In genomic region chr9:89687503-89688226, GRCm38 (mm10) we compare ENCODE assay signal across 8 mouse cellular contexts. TPM values are rescaled to one million over a fixed set of nuclear protein-coding genes. Genes with fewer than 3 reads are reported as not detected.
DNase-seq lines count a peak whose midpoint lies in the region; ATAC-seq and TF ChIP-seq lines count a peak whose summit lies in the region.

No protein-coding gene starts in this region.

- no peak for TF ChIP-seq POLR2A in brain, embryonic 14.5 days (IDR thresholded peaks at IDR 0.05; ENCODE audit: borderline replicate concordance, extremely low read depth, insufficient read depth, insufficient read length, poor library complexity, severe bottlenecking)
- no peak for TF ChIP-seq POLR2A in small intestine, adult 2 months (IDR thresholded peaks at IDR 0.05; ENCODE audit: low read depth, low read length)

- intact Hi-C loops in left cerebral cortex, postnatal 25 days (cut with DNase I): loop anchor here (10.0 kb wide), 1 partner anchor 1143 kb away; the partner anchor contains the start of gene Zfp949

- H3K4me1 ChIP-seq in intestine, postnatal 0 days (replicated peaks; ENCODE audit: control insufficient read depth, insufficient read depth, low read length): no peaks in the 10 kb centered on the region
- H3K4me1 ChIP-seq in intestine, embryonic 15.5 days (replicated peaks): no peaks in the 10 kb centered on the region
- H3K4me1 ChIP-seq in small intestine, adult 2 months (ENCODE audit: control insufficient read depth, insufficient read depth, insufficient read length, low read length): no peaks in the 10 kb centered on the region

- TF ChIP-seq CTCF in intestine, postnatal 0 days (IDR thresholded peaks at IDR 0.05; ENCODE audit: low read depth): peak; percentile 80
- TF ChIP-seq CTCF in C2C12 (IDR thresholded peaks at IDR 0.05; ENCODE audit: control insufficient read depth, insufficient read depth, insufficient read length): peak; percentile 19
- TF ChIP-seq CTCF in brain, embryonic 14.5 days (IDR thresholded peaks at IDR 0.05; ENCODE audit: borderline replicate concordance, extremely low read depth, insufficient read depth, insufficient read length): peak; percentile 62; the same call in 1 of the 2 replicates
- TF ChIP-seq CTCF in small intestine, adult 2 months (IDR thresholded peaks at IDR 0.05; ENCODE audit: extremely low read depth, insufficient read length, insufficient replicate concordance, low read depth, low read length): peak; percentile 33; the same call in 1 of the 2 replicates

- H3K79me2 ChIP-seq in C2C12 (ENCODE audit: control insufficient read depth, insufficient read depth): no peaks in the 10 kb centered on the region

- H3K27ac ChIP-seq in intestine, postnatal 0 days (ENCODE audit: low read depth, low read length): no peak overlapping the region
- H3K27ac ChIP-seq in intestine, embryonic 15.5 days: no peak overlapping the region
- H3K27ac ChIP-seq in small intestine, adult 2 months (ENCODE audit: insufficient read depth, low read depth, low read length): no peak overlapping the region

- no peaks in the 10 kb centered on the region for H3K79me3 ChIP-seq in C2C12 (ENCODE audit: low read depth)

- DNase-seq in brain, embryonic 14.5 days (ENCODE audit: low read depth): peak; percentile 73
- peak; percentile 37 to 50 for DNase-seq in left cerebral cortex, postnatal 25 days (ENCODE audit: low spot score in 2 of 2)
- no peak for DNase-seq in right cerebral cortex, postnatal 25 days
- DNase-seq in frontal cortex, postnatal 25 days (ENCODE audit: low spot score in 2 of 2): no peak

- ATAC-seq in intestine, postnatal 0 days: no peak
- no peak for ATAC-seq in intestine, embryonic 15.5 days

- no peak overlapping the region for H3ac ChIP-seq in C2C12 (ENCODE audit: control insufficient read depth, insufficient read length, low read depth)

- no peaks in the 10 kb centered on the region for H3K27me3 ChIP-seq in intestine, postnatal 0 days (replicated peaks; ENCODE audit: control insufficient read depth, insufficient read depth, low read length)
- H3K27me3 ChIP-seq in intestine, embryonic 15.5 days (replicated peaks): no peaks in the 10 kb centered on the region
- H3K27me3 ChIP-seq in C2C12 (ENCODE audit: control insufficient read depth, insufficient read depth, insufficient read length): no peaks in the 10 kb centered on the region
- H3K27me3 ChIP-seq in small intestine, adult 2 months (ENCODE audit: control insufficient read depth, insufficient read depth, low read length): no peaks in the 10 kb centered on the region

- H3K9ac ChIP-seq in intestine, postnatal 0 days (ENCODE audit: low read depth, low read length): no peak overlapping the region
- H3K9ac ChIP-seq in intestine, embryonic 15.5 days: no peak overlapping the region

- no peak overlapping the region for H3K4me3 ChIP-seq in intestine, postnatal 0 days (ENCODE audit: low read depth, low read length)
- no peak overlapping the region for H3K4me3 ChIP-seq in intestine, embryonic 15.5 days (replicated peaks)
- no peak overlapping the region for H3K4me3 ChIP-seq in C2C12 (ENCODE audit: insufficient read depth, poor library complexity, severe bottlenecking)
- no peak overlapping the region for H3K4me3 ChIP-seq in small intestine, adult 2 months (ENCODE audit: low read depth, low read length)

- no peaks in the 10 kb centered on the region for H3K9me3 ChIP-seq in intestine, postnatal 0 days (ENCODE audit: control insufficient read depth)
- H3K9me3 ChIP-seq in intestine, embryonic 15.5 days: no peaks in the 10 kb centered on the region

- no peaks in the 10 kb centered on the region for H3K36me3 ChIP-seq in intestine, postnatal 0 days (ENCODE audit: control insufficient read depth, insufficient read depth)
- H3K36me3 ChIP-seq in intestine, embryonic 15.5 days: no peaks in the 10 kb centered on the region
- no peaks in the 10 kb centered on the region for H3K36me3 ChIP-seq in C2C12 (ENCODE audit: control insufficient read depth, insufficient read depth)
- no peaks in the 10 kb centered on the region for H3K36me3 ChIP-seq in small intestine, adult 2 months (ENCODE audit: control insufficient read depth, insufficient read depth, low read length)

- H3K4me2 ChIP-seq in intestine, postnatal 0 days (replicated peaks; ENCODE audit: low read depth): no peak overlapping the region
- no peak overlapping the region for H3K4me2 ChIP-seq in intestine, embryonic 15.5 days (replicated peaks)

- 53% methylated on average over 10 of the region's 10 CpGs for WGBS in intestine, postnatal 0 days
- WGBS in intestine, embryonic 15.5 days: 59% methylated on average over 10 of the region's 10 CpGs
- WGBS in small intestine, adult 2 months: 48% methylated on average over 10 of the region's 10 CpGs

TF ChIP-seq in C2C12, 6 proteins besides CTCF, POLR2A, EP300 and RAD21:
- TF ChIP-seq MYOG (IDR thresholded peaks at IDR 0.05; ENCODE audit: control insufficient read depth, extremely low read depth, insufficient read length) (no peak), MAX (IDR thresholded peaks at IDR 0.05) (no peak), MYOD1 (IDR thresholded peaks at IDR 0.05; ENCODE audit: control insufficient read depth, insufficient read length, low read depth) (no peak), USF1 (IDR thresholded peaks at IDR 0.05; ENCODE audit: low read depth) (no peak), CEBPB (IDR thresholded peaks at IDR 0.05; ENCODE audit: low read depth) (no peak), FOSL1 (IDR thresholded peaks at IDR 0.05; ENCODE audit: insufficient read depth, low read length, poor library complexity, severe bottlenecking) (no peak)

RNA-seq across cellular contexts. Expression of gene Tmed3, which starts 17.2 kb away (rescaled TPM):
- polyA plus RNA-seq in intestine, postnatal 0 days (2015; fragmentation: Nextera tagmentation; extraction: Ambion mirVana): 115 TPM in 2 replicates
- polyA plus RNA-seq in intestine, embryonic 15.5 days (2015; fragmentation: Nextera tagmentation; extraction: Ambion mirVana): 111 and 142 TPM in 2 replicates
- polyA plus RNA-seq in C2C12 (2012; fragmentation: generic; extraction: Trizol): 75.1 TPM
- 38.1 TPM in 2 replicates for polyA plus RNA-seq in brain, embryonic 14.5 days (2012; rRNA removed)
- total RNA-seq in left cerebral cortex, postnatal 25 days (2021): 10 to 100 TPM; 29.0 to 31.4 TPM
- polyA plus RNA-seq in small intestine, adult 2 months (2012; rRNA removed): 55.5 and 60.5 TPM in 2 replicates

RNA-seq across cellular contexts. Expression of gene Ankrd34c, which starts 50.6 kb away (rescaled TPM):
- not detected in 2 replicates for polyA plus RNA-seq in intestine, postnatal 0 days (2015; fragmentation: Nextera tagmentation; extraction: Ambion mirVana)
- polyA plus RNA-seq in intestine, embryonic 15.5 days (2015; fragmentation: Nextera tagmentation; extraction: Ambion mirVana): not detected in 2 replicates
- not detected for polyA plus RNA-seq in C2C12 (2012; fragmentation: generic; extraction: Trizol)
- 0.09 and 0.10 TPM in 2 replicates for polyA plus RNA-seq in brain, embryonic 14.5 days (2012; rRNA removed)
- total RNA-seq in left cerebral cortex, postnatal 25 days (2021): 10 to 100 TPM; 10.8 to 12.7 TPM
- polyA plus RNA-seq in small intestine, adult 2 months (2012; rRNA removed): not detected in 2 replicates

Comparison
In these comparisons a context has a peak if more than half of its experiments do, and no peak if none do; other contexts are left out.
1. CTCF ChIP-seq: peak in every context shown above with its lines; median percentile 80 in intestine, postnatal 0 days; 62 in brain, embryonic 14.5 days; 33 in small intestine, adult 2 months; 19 in C2C12.
2. DNase-seq: peak in brain, embryonic 14.5 days (single experiment) and left cerebral cortex, postnatal 25 days (2 of 2); none in right cerebral cortex, postnatal 25 days (single experiment) and frontal cortex, postnatal 25 days (0 of 2).